Mouse (Mus musculus) c-Kit-negative CD71-positive TER-119-positive erythroid progenitor cells, embryonic 14.5 days (primary cell): Measurements from ENCODE around the gene Wbp4.
"Not testable (repeated sequence)": the region's sequence is repeated elsewhere in the genome, so short reads cannot be mapped to it uniquely, and the experiment has no call there.

Experiments
- DNase-seq: peaks from one replicate; pipeline ENCODE4 v3.0.0-alpha.2; 2013; ENCODE audit warnings: low read depth, low spot score

Gene Wbp4

GRCm38 (mm10) chr14:79481339-79482151, at the start of gene Wbp4:
Gene Wbp4, minus strand, starts transcription at chr14:79481520.
- peak; percentile 74 for DNase-seq

DNA sequence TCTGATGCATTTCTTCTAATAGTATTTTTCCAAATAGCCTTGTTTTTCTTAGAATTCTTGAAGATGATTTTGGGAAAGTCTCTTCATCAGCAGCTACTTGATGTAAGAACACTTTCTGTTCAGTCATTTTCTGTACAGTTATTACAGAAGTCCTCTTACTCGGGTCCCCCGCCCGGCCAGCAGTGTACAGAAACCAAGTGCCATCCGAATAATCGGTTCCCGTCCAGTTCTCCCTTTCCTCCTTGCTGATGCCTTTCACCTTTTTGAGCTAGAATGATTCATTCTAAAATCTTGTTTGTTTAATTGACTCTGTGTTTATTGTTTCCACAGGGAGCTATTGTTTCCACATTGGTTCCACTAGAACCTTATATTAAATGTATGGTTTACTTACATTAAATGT, 49.4 kb upstream of the Wbp4 start:
- no peak for DNase-seq

DNA sequence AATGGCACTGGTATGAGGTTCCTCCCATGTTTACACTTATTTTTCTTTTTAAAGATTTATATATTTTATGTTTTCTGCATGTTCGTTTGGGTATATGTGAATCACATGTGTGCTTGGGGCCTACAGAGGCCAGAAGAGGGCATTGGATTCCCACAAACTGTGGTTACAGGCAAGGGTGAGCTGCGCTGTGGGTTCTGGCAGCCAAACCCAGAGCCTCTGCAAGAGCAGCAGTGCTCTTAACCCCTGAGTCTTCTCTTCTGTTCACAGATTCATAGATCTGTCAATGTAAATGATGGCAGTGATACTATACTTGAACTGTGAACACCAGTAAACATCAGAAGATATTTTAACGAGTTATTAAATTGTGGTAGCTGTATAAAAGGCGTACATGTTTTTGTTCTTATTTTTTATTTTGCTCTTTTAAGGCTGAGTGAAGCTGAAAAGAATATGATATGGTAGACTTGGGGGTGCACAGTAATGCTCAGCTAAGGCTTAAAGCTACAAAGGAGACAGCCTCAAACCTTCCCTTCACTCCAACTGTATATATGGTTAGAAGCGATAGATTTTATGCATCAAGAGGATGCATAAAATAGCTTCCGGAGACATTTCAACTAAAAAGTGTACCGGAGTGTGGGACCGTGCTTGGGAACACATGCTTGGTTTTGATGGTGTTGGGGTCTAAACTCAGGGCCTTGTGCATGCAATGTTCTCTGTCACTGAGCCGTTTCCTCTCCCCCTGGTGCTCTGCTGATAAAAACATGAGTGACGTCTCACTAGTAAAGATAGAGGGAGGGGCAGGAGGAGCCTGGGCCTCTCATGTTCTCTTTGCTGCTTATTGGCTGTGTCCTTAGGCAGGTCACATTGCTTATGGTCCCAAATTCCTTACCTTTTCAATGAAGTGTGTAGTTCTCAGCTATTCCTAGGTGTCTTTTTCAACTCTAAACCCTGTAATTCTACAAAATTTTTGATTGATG, 48.5 kb upstream of the Wbp4 start:
- DNase-seq, result peak; percentile 74

GRCm38 (mm10) chr14:79527704-79528103, 46.4 kb upstream of the Wbp4 start:
- DNase-seq, result no peak

GRCm38 (mm10) chr14:79526106-79526505, 44.8 kb upstream of the Wbp4 start:
- not testable (repeated sequence) for DNase-seq

GRCm38 (mm10) chr14:79522387-79522786, 41.1 kb upstream of the Wbp4 start:
- no peak for DNase-seq

- no peak for DNase-seq
Observed at GRCm38 (mm10) chr14:79521471-79522117, 40.3 kb upstream of the Wbp4 start.

GRCm38 (mm10) chr14:79521056-79521455, 39.7 kb upstream of the Wbp4 start:
- DNase-seq, result no peak

DNA sequence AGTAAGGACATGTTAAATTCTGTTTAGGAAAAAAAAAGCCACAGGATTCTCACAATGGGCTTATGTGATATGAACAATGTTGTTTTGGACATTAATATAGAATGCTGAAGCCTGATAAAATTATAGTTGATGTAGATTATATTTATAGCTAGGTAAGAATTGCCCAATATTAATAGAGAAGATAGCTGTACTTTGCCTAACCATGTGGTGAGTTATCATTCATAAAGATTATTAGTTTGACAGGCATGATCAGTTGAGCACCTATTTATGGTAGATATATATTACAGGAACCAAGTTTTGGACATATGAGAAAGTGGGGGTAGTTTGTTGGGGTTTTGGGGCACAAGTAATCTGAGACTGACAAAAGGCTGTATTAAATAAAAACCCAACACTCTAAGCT, 39.3 kb upstream of the Wbp4 start:
- DNase-seq, result no peak

DNA sequence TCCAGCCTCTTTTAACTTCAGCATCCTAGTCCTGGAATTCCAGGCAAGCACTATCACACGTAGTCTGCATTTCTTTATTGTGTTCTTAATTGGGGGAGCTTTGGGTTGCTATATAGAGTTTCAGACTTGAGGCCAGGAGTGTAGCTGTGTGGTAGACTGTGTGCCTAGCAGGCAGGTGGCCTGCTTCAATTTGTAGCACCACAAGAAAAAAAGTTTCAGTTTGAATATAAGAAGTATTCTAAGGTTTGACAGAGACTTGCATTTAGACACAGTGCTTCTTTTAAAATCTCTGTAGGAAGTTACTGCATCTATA, 38.3 kb upstream of the Wbp4 start:
- DNase-seq, result no peak

GRCm38 (mm10) chr14:79518761-79519662, 37.7 kb upstream of the Wbp4 start:
- DNase-seq, result no peak

- DNase-seq, result no peak
Observed at GRCm38 (mm10) chr14:79518123-79518522, 36.8 kb upstream of the Wbp4 start.

- DNase-seq, result no peak
Observed at GRCm38 (mm10) chr14:79517185-79517740, 35.9 kb upstream of the Wbp4 start.

DNA sequence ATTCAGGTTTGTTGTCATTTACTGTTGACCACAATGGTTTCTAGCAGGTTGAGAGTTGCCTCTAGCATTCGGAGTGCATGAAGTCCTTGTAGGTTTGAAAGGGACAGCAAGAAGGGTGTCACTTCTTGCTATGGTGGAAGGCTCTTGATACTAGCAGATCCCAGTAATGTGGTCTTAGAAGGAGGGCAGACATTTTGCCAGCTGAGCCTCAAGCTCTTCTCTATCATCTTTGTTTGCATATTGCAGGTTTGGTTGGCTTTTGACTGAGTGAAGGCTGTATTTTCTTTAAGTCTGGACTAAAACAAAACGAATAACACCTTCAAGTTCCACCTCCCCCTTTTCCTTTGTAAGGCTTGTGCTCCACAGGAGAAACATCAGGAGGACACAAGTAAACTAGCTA, 35.4 kb upstream of the Wbp4 start:
- DNase-seq, result no peak

DNA sequence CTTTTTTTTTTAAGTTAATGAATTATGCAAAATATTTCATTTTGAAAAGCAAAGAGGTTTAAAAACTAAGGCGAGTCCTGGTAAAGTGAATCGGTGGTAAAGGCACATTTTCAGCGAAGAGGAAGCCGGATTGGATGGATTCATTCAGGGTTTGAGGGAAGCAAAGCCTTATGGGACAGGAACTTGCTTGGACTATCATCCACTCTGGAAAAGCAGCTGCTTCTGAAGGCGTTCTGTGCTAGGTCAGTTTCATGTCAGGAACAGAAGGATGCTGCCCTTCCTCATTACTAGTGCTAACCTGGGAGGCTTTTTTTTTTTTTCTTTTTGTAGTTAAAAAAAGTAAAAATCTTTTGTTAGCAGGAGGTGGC, 34.9 kb upstream of the Wbp4 start:
- DNase-seq, result no peak

DNA sequence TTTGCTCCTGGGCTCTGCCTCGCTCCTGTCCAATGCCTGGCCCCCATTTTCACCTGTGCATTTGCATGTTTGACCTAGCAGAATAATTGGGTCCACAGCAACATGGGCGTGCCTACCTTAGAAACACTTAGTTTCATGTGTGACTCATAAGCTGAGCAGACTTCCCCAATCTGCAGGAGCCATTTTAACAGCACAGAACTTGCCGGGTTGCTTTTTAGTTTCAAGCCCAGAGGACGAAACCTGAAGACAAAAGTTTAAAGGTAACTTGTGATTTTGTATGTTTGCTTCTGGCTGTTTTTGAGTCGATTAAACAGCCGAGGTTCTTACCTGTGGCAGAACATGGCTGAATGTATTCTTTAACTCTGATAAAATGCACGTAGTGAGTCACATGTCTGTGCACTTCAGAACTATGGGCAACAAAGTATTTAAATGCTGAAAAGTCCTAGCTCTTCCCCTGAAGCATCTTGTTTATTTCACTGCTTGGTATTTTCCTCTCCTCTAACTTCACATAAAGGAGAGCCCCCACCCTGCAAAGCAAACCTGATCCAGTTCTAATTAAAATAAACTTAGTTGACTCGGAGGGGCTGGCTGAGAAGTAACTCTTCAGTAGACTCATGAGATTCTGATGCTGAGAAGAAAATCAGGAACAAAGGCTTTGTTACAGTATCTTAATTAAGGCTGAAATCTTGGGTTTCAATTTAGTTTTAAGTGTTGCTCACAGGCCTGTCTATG, 34.4 kb upstream of the Wbp4 start:
- no peak for DNase-seq

GRCm38 (mm10) chr14:79515100-79515499, 33.8 kb upstream of the Wbp4 start:
- DNase-seq, result no peak

DNA sequence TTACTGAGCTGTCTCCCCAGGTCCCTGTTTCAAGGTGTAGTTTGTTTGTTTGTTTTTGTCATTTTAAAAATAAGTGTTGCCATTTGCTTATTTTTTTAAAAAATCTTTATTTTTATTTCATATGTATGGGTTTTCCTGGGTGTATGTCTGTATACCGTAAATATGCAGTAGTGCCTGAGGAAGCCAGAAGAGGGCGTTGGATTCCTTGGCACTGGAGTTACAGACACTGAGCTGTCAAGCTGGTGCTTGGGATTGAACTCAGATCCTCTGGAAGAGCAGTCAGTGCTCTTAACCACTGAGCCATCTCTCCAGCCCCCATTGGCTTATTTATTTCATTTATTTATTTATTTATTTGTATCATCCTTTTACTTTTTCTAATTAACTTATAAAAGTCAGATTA, 32.6 kb upstream of the Wbp4 start:
- no peak for DNase-seq

DNA sequence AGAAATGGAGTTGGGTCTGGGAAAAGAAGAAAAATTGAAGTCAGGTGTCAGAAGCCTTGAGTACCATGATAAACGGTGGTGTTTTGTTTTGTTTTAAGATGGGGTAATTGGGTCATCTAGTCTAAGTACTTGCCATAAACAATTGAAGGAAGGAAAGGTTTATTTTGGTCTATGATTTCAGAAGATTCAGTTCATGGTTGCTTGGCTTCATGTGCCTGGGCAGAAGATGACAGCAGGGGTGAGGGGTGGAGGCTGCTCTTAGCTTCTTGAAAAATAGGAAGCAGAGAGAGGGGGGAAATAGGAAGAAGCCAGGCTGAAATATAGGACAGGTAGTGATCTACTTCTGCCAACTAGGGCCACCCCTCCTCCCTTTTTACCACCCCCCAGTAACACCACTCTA, 30.2 kb upstream of the Wbp4 start:
- no peak for DNase-seq

DNA sequence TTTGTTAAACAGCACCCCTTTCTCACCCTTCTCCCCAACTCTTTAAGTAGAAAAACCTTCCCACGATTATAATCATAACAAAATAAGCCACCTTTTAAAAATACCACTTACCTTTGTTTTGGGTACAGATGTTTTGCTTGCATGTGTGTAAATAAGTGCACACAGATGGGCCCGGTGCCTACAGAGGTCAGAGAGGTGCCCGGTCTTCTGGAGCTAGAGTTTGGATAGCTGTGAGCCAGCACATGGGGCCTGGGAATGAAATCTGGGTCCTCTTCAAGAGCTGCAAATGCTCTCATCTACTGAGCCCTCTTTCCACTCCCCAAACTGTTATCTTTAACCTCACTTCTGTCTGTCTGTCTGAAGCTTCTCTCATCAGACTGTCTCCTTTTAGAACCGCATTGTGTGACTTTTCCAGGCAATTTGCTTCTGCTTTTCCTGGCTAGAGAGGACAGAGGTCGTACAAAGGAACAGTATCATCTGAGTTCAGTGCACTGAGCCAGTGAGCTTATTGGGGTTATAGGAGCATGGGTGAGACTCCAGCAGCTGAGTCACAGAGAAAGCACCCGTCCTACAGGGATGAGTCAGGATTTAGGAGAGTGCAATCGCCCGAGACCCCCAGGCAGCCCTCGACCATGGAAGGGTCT, 27.5 kb upstream of the Wbp4 start:
- no peak for DNase-seq
